Mouse (Mus musculus) brain, embryonic 18.5 days (tissue): ENCODE measurements around the gene Olfr764-ps1.
"Not testable (repeated sequence)": the region's sequence is repeated elsewhere in the genome, so short reads cannot be mapped to it uniquely, and the experiment has no call there.

Source experiments
- DNase-seq: peaks from one replicate; pipeline ENCODE4 v3.0.0-alpha.2; 2012; ENCODE audit warnings: low read depth, low spot score

Olfr764-ps1 gene

DNA sequence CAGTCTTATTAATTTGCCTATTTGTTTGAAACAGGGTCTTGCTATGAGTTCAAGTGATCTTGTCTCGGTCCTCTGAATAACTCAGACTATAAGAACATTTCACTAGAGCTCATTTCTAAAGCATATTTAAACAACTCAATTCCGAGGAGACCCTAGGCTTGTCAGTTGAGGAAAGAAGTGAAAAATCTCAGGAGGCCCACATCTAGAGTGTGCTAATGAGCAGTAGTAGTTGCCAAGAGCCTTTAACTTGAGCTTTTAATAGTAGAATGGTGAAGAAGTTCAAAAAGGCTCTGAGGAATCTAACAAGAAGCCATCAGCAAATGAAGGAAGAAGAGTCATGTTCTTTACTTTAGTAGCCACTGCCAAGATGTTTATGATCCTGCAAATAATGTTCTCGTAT lies at the start of gene Olfr764-ps1:
Gene Olfr764-ps1, minus strand, starts transcription at position 101 of the 400 bp plus-strand sequence.
- no peak for DNase-seq

DNA sequence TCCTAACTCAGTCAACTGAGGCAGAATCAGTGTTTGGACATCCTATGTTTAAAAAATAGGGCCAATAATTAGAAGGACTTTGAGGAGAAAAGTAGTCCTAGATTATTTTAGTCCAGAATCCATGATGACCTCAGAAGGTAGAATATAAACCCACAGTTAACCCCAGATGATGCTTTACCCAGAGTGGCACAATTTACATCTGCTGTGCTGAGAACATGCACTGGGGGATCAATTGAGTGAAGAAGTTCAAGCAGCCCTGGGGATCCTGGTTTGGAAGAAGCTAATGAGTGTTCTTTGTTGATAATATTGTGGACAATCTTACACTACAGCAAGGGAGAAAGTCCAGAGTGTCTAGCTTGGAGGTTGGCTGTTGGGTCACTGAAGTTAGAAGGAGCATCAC lies 43.1 kb upstream of the Olfr764-ps1 start, which contains the start of gene Olfr767:
Gene Olfr767, minus strand, starts transcription at position 101 of the 400 bp plus-strand sequence.
- DNase-seq = not testable (repeated sequence)

DNA sequence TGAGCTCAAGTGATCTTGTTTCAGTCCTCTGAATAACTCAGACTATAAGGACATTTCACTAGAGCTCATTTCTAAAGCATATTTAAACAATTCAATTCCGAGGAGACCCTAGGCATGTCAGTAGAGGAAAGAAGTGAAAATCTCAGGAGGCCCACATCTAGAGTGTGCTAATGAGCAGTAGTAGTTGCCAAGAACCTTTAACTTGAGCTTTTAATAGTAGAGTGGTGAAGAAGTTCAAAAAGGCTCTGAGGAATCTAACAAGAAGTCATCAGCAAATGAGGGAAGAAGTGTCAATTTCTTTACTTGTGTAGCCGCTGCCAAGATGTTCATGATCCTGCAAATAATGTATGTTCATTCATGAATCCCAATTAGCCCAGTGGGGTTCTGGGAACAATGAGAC lies 29.2 kb upstream of the Olfr764-ps1 start, which contains the start of gene Olfr766-ps1:
Gene Olfr766-ps1, minus strand, starts transcription at position 101 of the 400 bp plus-strand sequence.
- DNase-seq = no peak

- not testable (repeated sequence) for DNase-seq
Measured at GRCm38 (mm10) chr10:129049898-129050297, 10.2 kb upstream of the Olfr764-ps1 start, which contains the start of gene Olfr765. TSS of gene Olfr765 (minus strand) at chr10:129049998.

DNA sequence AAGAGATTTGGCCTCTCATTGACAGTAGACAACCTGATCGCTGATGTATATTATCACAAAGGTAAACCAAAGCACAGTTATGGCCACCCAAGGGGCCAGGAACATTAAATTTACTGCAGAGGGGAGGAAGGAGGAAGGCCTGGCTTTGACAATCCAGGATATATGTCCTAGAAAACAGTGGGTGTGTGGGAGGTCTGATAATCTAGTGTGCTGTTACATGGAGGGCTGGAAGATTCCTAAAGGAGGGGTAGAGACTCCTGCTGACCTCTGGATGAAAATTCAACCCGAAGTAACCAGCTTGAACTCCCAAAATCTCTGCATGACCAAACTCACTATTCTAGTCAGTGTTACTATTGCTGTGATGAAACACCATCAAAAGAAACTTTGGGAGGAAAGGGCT lies 11.4 kb downstream of the Olfr764-ps1 start:
- no peak for DNase-seq

DNA sequence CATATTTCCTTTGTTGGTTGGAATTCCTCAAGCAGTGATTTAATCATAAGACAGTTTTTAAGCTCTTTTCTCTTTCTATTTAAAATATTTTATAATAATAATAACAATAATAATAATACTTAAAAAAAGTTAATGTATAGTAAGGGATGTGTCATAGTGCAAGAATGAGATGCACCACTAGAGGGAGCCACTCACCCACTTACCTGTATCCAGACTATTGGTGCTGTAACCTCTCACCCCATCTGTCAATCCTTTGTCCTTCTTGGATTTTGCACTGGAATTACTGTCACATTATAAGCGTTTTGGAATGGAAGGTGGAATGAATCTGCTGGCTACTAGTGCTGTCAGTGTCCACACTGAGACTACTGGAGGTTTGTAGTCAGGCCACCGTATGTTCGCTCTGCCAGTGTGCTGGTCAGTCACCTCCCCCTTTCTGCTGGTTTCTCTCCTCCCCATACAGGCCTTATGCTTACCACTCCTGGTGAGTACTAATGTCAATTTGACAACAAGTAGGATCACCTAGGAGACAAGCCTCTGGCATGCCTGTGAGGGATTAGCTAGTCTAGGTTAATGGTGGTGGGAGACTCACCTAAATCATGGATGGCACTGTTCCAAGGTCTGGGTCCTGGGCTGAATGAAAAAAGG lies 13.6 kb downstream of the Olfr764-ps1 start:
- no peak for DNase-seq

DNA sequence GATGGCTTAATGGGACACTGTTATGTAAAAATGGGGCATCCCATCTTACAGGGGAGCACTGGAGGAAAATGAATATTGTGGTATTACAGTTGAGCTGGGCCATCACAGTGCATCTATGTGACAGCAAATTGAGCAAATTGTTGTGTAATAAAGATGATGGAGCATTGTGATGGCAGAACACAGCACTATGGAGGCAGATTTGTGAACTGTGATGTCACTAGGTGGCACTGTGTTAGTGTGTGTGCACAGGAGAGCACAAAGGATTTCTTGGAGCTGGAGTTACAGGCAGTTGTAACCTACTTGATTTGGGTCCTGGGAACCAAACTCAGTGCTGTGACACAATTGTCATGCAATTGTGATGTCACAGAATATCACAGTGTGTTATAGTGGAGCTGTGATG lies 16.4 kb downstream of the Olfr764-ps1 start:
- no peak for DNase-seq

GRCm38 (mm10) chr10:129014477-129014876 lies 25.2 kb downstream of the Olfr764-ps1 start:
- no peak for DNase-seq

GRCm38 (mm10) chr10:129011511-129011910 lies 28.2 kb downstream of the Olfr764-ps1 start:
- DNase-seq = not testable (repeated sequence)

- no peak for DNase-seq
Measured at GRCm38 (mm10) chr10:129010288-129010841, 29.3 kb downstream of the Olfr764-ps1 start, which contains the start of gene Olfr763. TSS of gene Olfr763 (plus strand) at chr10:129010791.

DNA sequence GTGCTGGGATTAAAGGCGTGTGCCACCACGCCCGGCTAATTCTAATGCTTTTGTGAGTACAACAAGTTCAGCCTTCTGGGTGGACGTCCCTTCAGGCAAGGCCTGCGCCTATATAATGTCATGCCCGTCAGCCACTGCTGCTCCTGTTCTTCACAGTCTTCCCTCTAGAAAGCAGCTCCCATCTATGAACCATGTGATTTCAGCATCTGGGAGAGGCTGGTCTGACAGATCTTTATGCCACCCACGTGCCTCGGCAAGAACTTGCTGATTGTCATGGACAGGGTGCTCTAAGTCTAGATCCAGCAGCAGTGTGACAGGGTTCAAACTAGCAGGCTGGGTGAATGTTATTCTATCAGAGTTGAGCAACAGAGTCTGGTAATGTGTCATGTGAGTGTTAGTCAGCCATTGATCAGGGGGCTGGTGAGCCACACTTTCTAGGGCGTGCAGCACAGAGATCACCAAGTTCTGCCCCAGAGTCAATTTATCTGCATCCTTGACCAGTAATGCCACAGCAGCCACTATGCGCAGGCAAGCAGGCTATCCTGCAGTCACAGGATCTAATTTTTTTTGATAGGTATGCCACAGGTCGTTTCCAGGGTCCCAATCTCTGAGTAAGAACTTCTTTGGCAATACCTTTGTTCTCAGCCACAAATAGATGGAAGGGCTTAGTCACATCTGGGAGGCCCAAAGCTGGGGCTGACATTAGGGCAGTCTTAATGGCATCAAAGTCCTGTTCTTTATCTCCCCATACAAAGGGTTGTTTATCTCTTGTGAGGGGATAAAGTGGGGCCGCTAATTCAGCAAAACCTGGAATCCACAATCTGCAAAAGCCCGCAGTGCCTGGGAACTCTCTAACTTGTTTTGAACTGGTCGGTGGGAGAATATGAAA lies 35.4 kb downstream of the Olfr764-ps1 start:
- DNase-seq = no peak

GRCm38 (mm10) chr10:128996523-128997040 lies 43.1 kb downstream of the Olfr764-ps1 start:
- no peak for DNase-seq

- no peak for DNase-seq
Measured at GRCm38 (mm10) chr10:128995796-128996195, 43.9 kb downstream of the Olfr764-ps1 start.

DNA sequence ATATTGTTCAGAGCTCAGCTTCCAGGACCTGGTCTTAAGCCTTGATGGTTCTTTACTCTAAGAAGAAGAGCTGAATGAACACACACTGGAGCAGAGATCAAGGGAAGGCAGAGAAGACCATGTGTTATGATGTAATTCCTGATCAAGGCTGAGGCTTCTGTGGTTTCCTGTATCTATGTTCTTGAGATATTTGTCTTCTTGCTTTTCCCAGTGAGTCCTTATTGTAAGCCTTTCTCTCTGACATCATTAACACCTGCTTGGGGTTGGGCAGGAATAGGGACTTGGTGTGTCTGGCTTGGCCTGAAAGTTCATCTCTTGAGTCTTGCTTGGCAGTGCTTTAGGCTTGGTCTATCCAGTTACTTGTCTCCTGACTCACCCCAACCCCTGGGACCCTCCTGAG lies 48.7 kb downstream of the Olfr764-ps1 start:
- no peak for DNase-seq

- not testable (repeated sequence) for DNase-seq
Measured at GRCm38 (mm10) chr10:128990129-128990850, 49.4 kb downstream of the Olfr764-ps1 start.

DNA sequence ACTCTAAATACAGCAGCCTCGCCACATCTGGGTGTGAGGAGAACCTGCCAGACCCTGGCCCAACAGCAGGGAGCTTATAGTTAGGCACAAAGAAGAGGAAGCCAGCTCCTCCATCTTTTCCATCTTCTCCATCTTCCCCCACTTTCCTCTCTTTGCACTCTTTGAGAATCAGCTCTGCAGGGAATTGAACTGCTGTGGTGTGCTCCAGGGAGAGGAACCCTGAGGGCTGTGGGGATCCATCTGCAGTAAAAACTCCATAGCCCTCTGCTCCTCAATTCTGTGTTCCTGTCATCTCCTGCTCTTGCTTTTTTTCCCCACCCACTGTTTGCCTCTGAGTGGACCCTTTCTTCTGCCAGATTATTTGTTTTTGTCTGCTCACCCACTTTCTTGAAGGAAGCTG lies 50.6 kb downstream of the Olfr764-ps1 start, which contains the start of gene Olfr9:
Gene Olfr9, plus strand, starts transcription at position 301 of the 400 bp plus-strand sequence.
- DNase-seq = not testable (repeated sequence)
